Mouse (Mus musculus) G1E-ER4 (cell line): Measurements from ENCODE around the gene Adamts12. TPM values are rescaled to one million over a fixed set of nuclear protein-coding genes. Genes with fewer than 3 reads are reported as not detected.

ENCODE experiments used
- GATA1 ChIP-seq: IDR thresholded peaks from one replicate; pipeline ENCODE4 v1.8.0; 2012; ENCODE audit warnings: low read length, inconsistent platforms
- polyA plus RNA-seq: library from polyadenylated mRNA; stranded (reverse); fragments of >175 nt; gene quantifications from 2 replicates; pipeline ENCODE4 v1.2.3, GENCODE M21; 2012

The Adamts12 gene
- polyA plus RNA-seq, 1 experiment: not detected

GRCm38 (mm10) chr15:11116303-11116702, 51.7 kb downstream of the Adamts12 start:
- no peak for TF ChIP-seq GATA1

- TF ChIP-seq GATA1: no peak
Observed at GRCm38 (mm10) chr15:11116853-11117252, 52.3 kb downstream of the Adamts12 start.

GRCm38 (mm10) chr15:11118371-11118770, 53.8 kb downstream of the Adamts12 start:
- TF ChIP-seq GATA1: no peak

- TF ChIP-seq GATA1: no peak
Observed at GRCm38 (mm10) chr15:11121721-11122120, 57.1 kb downstream of the Adamts12 start.

GRCm38 (mm10) chr15:11125361-11125760, 60.8 kb downstream of the Adamts12 start:
- no peak for TF ChIP-seq GATA1

GRCm38 (mm10) chr15:11128457-11128856, 63.9 kb downstream of the Adamts12 start:
- TF ChIP-seq GATA1: no peak

- no peak for TF ChIP-seq GATA1
Observed at GRCm38 (mm10) chr15:11132586-11133558, 68.3 kb downstream of the Adamts12 start.

- TF ChIP-seq GATA1: no peak
Observed at GRCm38 (mm10) chr15:11145581-11145980, 81.0 kb downstream of the Adamts12 start.

- no peak for TF ChIP-seq GATA1
Observed at GRCm38 (mm10) chr15:11159386-11159785, 94.8 kb downstream of the Adamts12 start.

GRCm38 (mm10) chr15:11160759-11161158, 96.2 kb downstream of the Adamts12 start:
- no peak for TF ChIP-seq GATA1

GRCm38 (mm10) chr15:11165883-11166282, 101.3 kb downstream of the Adamts12 start:
- TF ChIP-seq GATA1: no peak

GRCm38 (mm10) chr15:11173884-11174470, 109.4 kb downstream of the Adamts12 start:
- no peak for TF ChIP-seq GATA1

- no peak for TF ChIP-seq GATA1
Observed at GRCm38 (mm10) chr15:11174842-11175241, 110.3 kb downstream of the Adamts12 start.

- no peak for TF ChIP-seq GATA1
Observed at GRCm38 (mm10) chr15:11177448-11177847, 112.9 kb downstream of the Adamts12 start.

GRCm38 (mm10) chr15:11179751-11180169, 115.2 kb downstream of the Adamts12 start:
- TF ChIP-seq GATA1: no peak

GRCm38 (mm10) chr15:11186711-11187110, 122.1 kb downstream of the Adamts12 start:
- TF ChIP-seq GATA1: no peak
